Mouse (Mus musculus): ENCODE measurements around the gene Rhcg. TPM values are rescaled to one million over a fixed set of nuclear protein-coding genes. Genes with fewer than 3 reads are reported as not detected.

Rhcg gene
- total RNA-seq, 1 experiment, result 1.0 TPM

DNA sequence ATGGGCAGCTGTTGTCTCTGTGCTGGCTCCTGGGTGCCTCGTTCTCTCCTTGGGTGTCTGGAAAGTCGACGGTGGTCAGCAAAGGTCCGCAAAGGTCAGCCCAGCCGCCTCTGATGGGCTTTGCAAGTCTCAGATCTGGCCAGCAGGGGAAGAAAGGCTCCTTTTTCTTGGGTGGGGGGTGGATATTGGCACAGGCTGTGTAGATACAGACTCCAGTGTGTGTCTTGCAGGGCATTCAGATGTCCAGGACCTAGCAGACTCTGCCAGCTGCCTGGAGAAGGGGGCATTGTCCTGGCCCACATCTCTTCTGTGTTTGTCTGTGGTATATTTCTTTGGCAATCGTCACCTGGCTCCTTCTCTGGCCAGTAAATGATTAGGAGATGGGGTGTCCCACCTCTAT, 49.2 kb downstream of the Rhcg start:
- TF ChIP-seq CHD2 (IDR thresholded peaks at IDR 0.05; ENCODE audit: low read depth, low read length) (no peak), MAFK (IDR thresholded peaks at IDR 0.05; ENCODE audit: insufficient read depth, low read depth, low read length) (no peak), ZNF384 (IDR thresholded peaks at IDR 0.05; ENCODE audit: low read depth, low read length) (no peak)
- Histone ChIP-seq H3K27ac (ENCODE audit: insufficient read depth, low read depth, low read length, poor library complexity, severe bottlenecking) (no peak overlapping the region), H3K4me1 (ENCODE audit: control insufficient read depth in 2 of 2, insufficient read depth in 2 of 2, low read length in 2 of 2, poor library complexity in 1 of 2) (0 out of 4 replicates have a peak, but pooled peaks cover 0 to under 1% of the 10 kb centered on the region in 2 experiments), H3K36me3 (ENCODE audit: control insufficient read depth, insufficient read depth, low read length, poor library complexity, severe bottlenecking) (no peaks in the 10 kb centered on the region), H3K9ac (ENCODE audit: insufficient read depth, low read depth, low read length, poor library complexity, severe bottlenecking) (no peak overlapping the region), H3K4me3 (ENCODE audit: insufficient read depth in 1 of 2, low read depth in 1 of 2, low read length in 2 of 2, poor library complexity in 1 of 2, severe bottlenecking in 1 of 2) (no peak overlapping the region), H3K9me3 (ENCODE audit: control insufficient read depth, insufficient read depth, low read depth, low read length) (no peaks in the 10 kb centered on the region)
- in situ Hi-C loops (cut with MboI; ENCODE audit: low sequenced_read_pairs in 2 of 2, unreplicated experiment in 2 of 2), result no loop called here
- DNase-seq (ENCODE audit: low read depth, low spot score), result no peak

DNA sequence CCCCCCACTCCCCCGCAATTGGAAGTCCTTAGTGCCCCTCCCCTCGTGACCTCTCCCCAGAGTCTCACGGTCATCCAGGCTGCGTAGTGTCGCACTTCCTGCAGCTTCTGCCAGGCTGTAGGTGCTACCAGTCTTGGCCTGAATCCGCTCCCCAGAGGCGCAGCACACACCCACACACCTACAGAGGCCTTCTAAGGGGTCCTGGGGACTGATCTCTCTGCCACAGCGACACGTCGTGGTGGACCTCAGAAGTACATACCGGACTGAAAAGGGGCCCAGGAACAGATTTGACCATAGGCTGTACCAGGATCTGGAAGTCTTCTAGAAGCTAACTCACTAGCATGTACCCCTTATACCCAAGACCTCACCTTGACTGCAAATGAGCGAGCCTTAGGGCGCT, 53.8 kb downstream of the Rhcg start:
- no peak overlapping the region for H3K9ac ChIP-seq (ENCODE audit: insufficient read depth, low read depth, low read length, poor library complexity, severe bottlenecking)
- TF ChIP-seq HCFC1 (IDR thresholded peaks at IDR 0.05; ENCODE audit: borderline replicate concordance, insufficient read depth, low read length) (no peak), MAFK (IDR thresholded peaks at IDR 0.05; ENCODE audit: insufficient read depth, low read depth, low read length) (no peak), ZC3H11A (IDR thresholded peaks at IDR 0.05; ENCODE audit: borderline replicate concordance, low read depth, low read length) (no peak), ZNF384 (IDR thresholded peaks at IDR 0.05; ENCODE audit: low read depth, low read length) (no peak), CHD2 (IDR thresholded peaks at IDR 0.05; ENCODE audit: low read depth, low read length) (no peak)
- DNase-seq (ENCODE audit: low read depth, low spot score), result peak; percentile 65
- H3K36me3 ChIP-seq (ENCODE audit: control insufficient read depth, insufficient read depth, low read length, poor library complexity, severe bottlenecking), result no peaks in the 10 kb centered on the region
- H3K4me1 ChIP-seq (ENCODE audit: control insufficient read depth in 2 of 2, insufficient read depth in 2 of 2, low read length in 2 of 2, poor library complexity in 1 of 2), result no peaks in the 10 kb centered on the region
- H3K9me3 ChIP-seq (ENCODE audit: control insufficient read depth, insufficient read depth, low read depth, low read length), result no peaks in the 10 kb centered on the region
- in situ Hi-C loops (cut with MboI; ENCODE audit: low sequenced_read_pairs in 2 of 2, unreplicated experiment in 2 of 2), result no loop called here
- no peak overlapping the region for H3K4me3 ChIP-seq (ENCODE audit: insufficient read depth in 1 of 2, low read depth in 1 of 2, low read length in 2 of 2, poor library complexity in 1 of 2, severe bottlenecking in 1 of 2)
- no peak overlapping the region for H3K27ac ChIP-seq (ENCODE audit: insufficient read depth, low read depth, low read length, poor library complexity, severe bottlenecking)

DNA sequence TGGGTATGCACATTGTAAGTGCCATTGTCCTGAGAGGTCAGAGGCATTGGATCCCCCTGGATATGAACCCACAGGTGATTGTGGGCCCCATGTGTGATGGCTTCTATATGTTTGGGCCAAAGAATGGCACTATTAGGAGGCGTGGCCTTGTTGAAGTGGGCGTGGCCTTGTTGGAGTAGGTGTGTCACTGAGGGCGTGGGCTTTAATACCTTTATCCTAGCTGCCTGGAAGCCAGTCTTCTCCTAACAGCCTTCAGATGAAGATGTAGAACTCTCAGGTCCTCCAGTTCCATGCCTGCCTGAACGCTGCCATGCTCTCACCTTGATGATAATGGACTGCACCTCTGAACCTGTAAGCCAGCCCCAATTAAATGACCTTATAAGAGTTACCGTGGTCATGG, 55.1 kb downstream of the Rhcg start:
- H3K36me3 ChIP-seq (ENCODE audit: control insufficient read depth, insufficient read depth, low read length, poor library complexity, severe bottlenecking), result no peaks in the 10 kb centered on the region
- in situ Hi-C loops (cut with MboI; ENCODE audit: low sequenced_read_pairs in 2 of 2, unreplicated experiment in 2 of 2), result no loop called here
- H3K4me1 ChIP-seq (ENCODE audit: control insufficient read depth in 2 of 2, insufficient read depth in 2 of 2, low read length in 2 of 2, poor library complexity in 1 of 2), result peaks cover 0 to 8% of the 10 kb centered on the region in 2 experiments; a peak in 1 of 4 replicates
- H3K9me3 ChIP-seq (ENCODE audit: control insufficient read depth, insufficient read depth, low read depth, low read length), result no peaks in the 10 kb centered on the region
- TF ChIP-seq MAFK (IDR thresholded peaks at IDR 0.05; ENCODE audit: insufficient read depth, low read depth, low read length) (no peak), ZC3H11A (IDR thresholded peaks at IDR 0.05; ENCODE audit: borderline replicate concordance, low read depth, low read length) (no peak), CHD2 (IDR thresholded peaks at IDR 0.05; ENCODE audit: low read depth, low read length) (no peak), ZNF384 (IDR thresholded peaks at IDR 0.05; ENCODE audit: low read depth, low read length) (no peak), HCFC1 (IDR thresholded peaks at IDR 0.05; ENCODE audit: borderline replicate concordance, insufficient read depth, low read length) (no peak)
- no peak overlapping the region for H3K9ac ChIP-seq (ENCODE audit: insufficient read depth, low read depth, low read length, poor library complexity, severe bottlenecking)
- H3K27ac ChIP-seq (ENCODE audit: insufficient read depth, low read depth, low read length, poor library complexity, severe bottlenecking), result no peak overlapping the region
- no peak for DNase-seq (ENCODE audit: low read depth, low spot score)
- H3K4me3 ChIP-seq (ENCODE audit: insufficient read depth in 1 of 2, low read depth in 1 of 2, low read length in 2 of 2, poor library complexity in 1 of 2, severe bottlenecking in 1 of 2), result no peak overlapping the region

DNA sequence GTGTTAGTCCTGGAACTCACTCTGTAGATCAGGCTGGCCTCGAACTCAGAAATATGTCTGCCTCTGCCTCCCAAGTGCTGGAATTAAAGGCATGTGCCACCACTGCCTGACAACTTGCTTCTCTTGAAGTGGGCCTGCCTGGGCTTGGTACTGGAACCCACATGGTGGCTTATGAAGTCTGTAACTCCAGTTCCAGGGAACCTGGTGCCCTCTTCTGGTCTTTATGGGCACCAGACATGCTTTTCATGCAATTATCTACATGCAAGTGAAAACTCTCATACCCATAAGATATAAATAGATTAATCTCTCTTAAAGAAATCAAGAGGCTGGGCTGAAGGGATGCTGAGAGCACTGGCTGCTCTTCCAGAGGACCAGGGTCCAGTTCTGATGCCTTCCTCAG, 58.8 kb downstream of the Rhcg start:
- H3K27ac ChIP-seq (ENCODE audit: insufficient read depth, low read depth, low read length, poor library complexity, severe bottlenecking), result no peak overlapping the region

DNA sequence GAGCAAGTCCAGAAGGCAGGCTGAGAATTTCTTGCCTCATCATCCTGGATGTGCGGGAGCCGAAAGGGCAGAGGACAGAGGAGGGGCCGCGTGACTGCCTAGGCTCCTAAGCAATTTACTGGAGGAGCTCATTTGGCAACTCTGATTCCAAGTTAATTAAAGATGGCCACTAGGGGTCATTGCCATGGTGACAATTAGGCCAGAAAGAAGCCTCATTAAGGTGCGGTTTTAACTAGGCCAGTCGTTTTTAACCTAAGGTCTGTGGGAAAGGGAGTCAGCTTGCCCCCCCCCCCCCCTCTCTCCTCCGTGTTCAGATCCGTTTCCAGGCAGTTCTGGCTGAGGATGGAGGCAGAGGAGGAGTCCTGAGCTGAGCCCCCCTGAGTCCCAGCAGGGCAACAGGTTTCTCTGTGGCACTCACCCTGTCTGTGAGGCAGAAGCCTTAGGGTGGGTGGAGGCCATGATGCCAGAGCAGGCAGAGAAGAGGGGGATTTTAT, 59.7 kb downstream of the Rhcg start:
- H3K4me1 ChIP-seq (ENCODE audit: control insufficient read depth in 2 of 2, insufficient read depth in 2 of 2, low read length in 2 of 2, poor library complexity in 1 of 2), result peaks cover 2 to 16% of the 10 kb centered on the region in 2 experiments; a peak in 2 of 4 replicates
- H3K9ac ChIP-seq (ENCODE audit: insufficient read depth, low read depth, low read length, poor library complexity, severe bottlenecking), result no peak overlapping the region
- H3K27ac ChIP-seq (ENCODE audit: insufficient read depth, low read depth, low read length, poor library complexity, severe bottlenecking), result no peak overlapping the region
- H3K36me3 ChIP-seq (ENCODE audit: control insufficient read depth, insufficient read depth, low read length, poor library complexity, severe bottlenecking), result no peaks in the 10 kb centered on the region
- H3K4me3 ChIP-seq (ENCODE audit: insufficient read depth in 1 of 2, low read depth in 1 of 2, low read length in 2 of 2, poor library complexity in 1 of 2, severe bottlenecking in 1 of 2), result no peak overlapping the region
- in situ Hi-C loops (cut with MboI; ENCODE audit: low sequenced_read_pairs in 2 of 2, unreplicated experiment in 2 of 2), result no loop called here
- H3K9me3 ChIP-seq (ENCODE audit: control insufficient read depth, insufficient read depth, low read depth, low read length), result no peaks in the 10 kb centered on the region
- no peak for DNase-seq (ENCODE audit: low read depth, low spot score)
- TF ChIP-seq MAFK (IDR thresholded peaks at IDR 0.05; ENCODE audit: insufficient read depth, low read depth, low read length) (no peak), ZC3H11A (IDR thresholded peaks at IDR 0.05; ENCODE audit: borderline replicate concordance, low read depth, low read length) (no peak), CHD2 (IDR thresholded peaks at IDR 0.05; ENCODE audit: low read depth, low read length) (no peak), ZNF384 (IDR thresholded peaks at IDR 0.05; ENCODE audit: low read depth, low read length) (no peak), HCFC1 (IDR thresholded peaks at IDR 0.05; ENCODE audit: borderline replicate concordance, insufficient read depth, low read length) (no peak)

More for the DNA sequence above, 58.8 kb downstream of the Rhcg start:
- DNase-seq (ENCODE audit: low read depth, low spot score), result no peak
- Histone ChIP-seq H3K4me1 (ENCODE audit: control insufficient read depth in 2 of 2, insufficient read depth in 2 of 2, low read length in 2 of 2, poor library complexity in 1 of 2) (peaks cover 2 to 13% of the 10 kb centered on the region in 2 experiments; a peak in 2 of 4 replicates), H3K9ac (ENCODE audit: insufficient read depth, low read depth, low read length, poor library complexity, severe bottlenecking) (no peak overlapping the region), H3K4me3 (ENCODE audit: insufficient read depth in 1 of 2, low read depth in 1 of 2, low read length in 2 of 2, poor library complexity in 1 of 2, severe bottlenecking in 1 of 2) (no peak overlapping the region), H3K36me3 (ENCODE audit: control insufficient read depth, insufficient read depth, low read length, poor library complexity, severe bottlenecking) (no peaks in the 10 kb centered on the region), H3K9me3 (ENCODE audit: control insufficient read depth, insufficient read depth, low read depth, low read length) (no peaks in the 10 kb centered on the region)
- in situ Hi-C loops (cut with MboI; ENCODE audit: low sequenced_read_pairs in 2 of 2, unreplicated experiment in 2 of 2), result no loop called here
- TF ChIP-seq ZC3H11A (IDR thresholded peaks at IDR 0.05; ENCODE audit: borderline replicate concordance, low read depth, low read length) (no peak), MAFK (IDR thresholded peaks at IDR 0.05; ENCODE audit: insufficient read depth, low read depth, low read length) (no peak), ZNF384 (IDR thresholded peaks at IDR 0.05; ENCODE audit: low read depth, low read length) (no peak), HCFC1 (IDR thresholded peaks at IDR 0.05; ENCODE audit: borderline replicate concordance, insufficient read depth, low read length) (no peak), CHD2 (IDR thresholded peaks at IDR 0.05; ENCODE audit: low read depth, low read length) (no peak)
